Mouse (Mus musculus) bone marrow, adult 2 months (tissue): ENCODE results near the gene Fbp1. TPM values are rescaled to one million over a fixed set of nuclear protein-coding genes. Genes with fewer than 3 reads are reported as not detected.

Experiments
- H3K27ac ChIP-seq: fragments of 200-500 bp; 2 replicates; pipeline ENCODE4 v1.5.1; 2012; ENCODE audit warnings: low read depth, mild to moderate bottlenecking, control low read depth, inconsistent platforms, low read length; ENCODE audit not compliant: control insufficient read depth, poor library complexity, insufficient read depth
- H3K4me1 ChIP-seq: fragments of 200-500 bp; 2 replicates; pipeline ENCODE4 v1.6.1; 2011; ENCODE audit warnings: low read length; ENCODE audit not compliant: control insufficient read depth, insufficient read depth
- H3K4me3 ChIP-seq: fragments of 200-500 bp; replicated peaks from 2 replicates; pipeline ENCODE3; 2011; ENCODE audit warnings: mild to moderate bottlenecking, low read depth, low read length, control low read depth; ENCODE audit not compliant: control insufficient read depth
- CTCF ChIP-seq: fragments of 200-500 bp; IDR thresholded peaks from 2 replicates; pipeline ENCODE4 v1.5.1; 2011; ENCODE audit warnings: low read length, control low read depth; ENCODE audit not compliant: control insufficient read depth, insufficient read depth
- POLR2A ChIP-seq: fragments of 200-500 bp; IDR thresholded peaks from 2 replicates; pipeline ENCODE4 v1.6.1; 2011; ENCODE audit warnings: low read depth, mild to moderate bottlenecking, control low read depth, low read length, borderline replicate concordance; ENCODE audit not compliant: control insufficient read depth
- WGBS: fragments of 180-500 bp; shearing (Covaris S2); methylation state at CpG from one replicate; pipeline ENCODE4 v1.1.7; 2018; 5-methylcytosine and 5-hydroxymethylcytosine counted together
- polyA plus RNA-seq: library from polyadenylated mRNA; stranded (reverse); fragments of >200 nt; gene quantifications from 2 replicates; pipeline ENCODE4 v1.2.4, GENCODE M21; 2011; ENCODE audit warnings: low replicate concordance; ENCODE audit not compliant: missing spikeins, insufficient read depth, insufficient read length

Gene Fbp1
- polyA plus RNA-seq, 1 experiment = 9.4 TPM

DNA sequence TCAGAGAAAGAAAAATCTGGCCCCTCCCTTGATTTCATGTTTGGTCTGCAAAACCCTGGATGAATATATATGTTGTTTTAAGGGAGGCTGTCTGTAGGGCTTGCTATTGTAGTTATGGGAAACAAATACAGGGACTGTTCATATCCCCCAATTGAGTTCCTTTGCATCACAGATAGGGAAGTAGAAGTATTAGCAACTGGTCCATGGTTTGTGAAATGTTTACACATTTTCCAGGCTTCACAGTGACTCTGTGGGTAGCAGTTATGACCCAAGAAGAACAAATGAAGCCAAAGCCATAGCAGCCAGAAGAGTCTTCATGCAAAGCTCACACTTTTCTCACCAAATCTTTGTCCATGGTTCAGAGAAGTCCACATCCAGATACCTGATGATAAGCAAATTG, 13.1 kb upstream of the Fbp1 start:
- Histone ChIP-seq H3K4me1 (no peaks in the 10 kb centered on the region), H3K4me3 (no peak overlapping the region), H3K27ac (no peak overlapping the region)
- TF ChIP-seq CTCF = no peak
- no peak for TF ChIP-seq POLR2A

DNA sequence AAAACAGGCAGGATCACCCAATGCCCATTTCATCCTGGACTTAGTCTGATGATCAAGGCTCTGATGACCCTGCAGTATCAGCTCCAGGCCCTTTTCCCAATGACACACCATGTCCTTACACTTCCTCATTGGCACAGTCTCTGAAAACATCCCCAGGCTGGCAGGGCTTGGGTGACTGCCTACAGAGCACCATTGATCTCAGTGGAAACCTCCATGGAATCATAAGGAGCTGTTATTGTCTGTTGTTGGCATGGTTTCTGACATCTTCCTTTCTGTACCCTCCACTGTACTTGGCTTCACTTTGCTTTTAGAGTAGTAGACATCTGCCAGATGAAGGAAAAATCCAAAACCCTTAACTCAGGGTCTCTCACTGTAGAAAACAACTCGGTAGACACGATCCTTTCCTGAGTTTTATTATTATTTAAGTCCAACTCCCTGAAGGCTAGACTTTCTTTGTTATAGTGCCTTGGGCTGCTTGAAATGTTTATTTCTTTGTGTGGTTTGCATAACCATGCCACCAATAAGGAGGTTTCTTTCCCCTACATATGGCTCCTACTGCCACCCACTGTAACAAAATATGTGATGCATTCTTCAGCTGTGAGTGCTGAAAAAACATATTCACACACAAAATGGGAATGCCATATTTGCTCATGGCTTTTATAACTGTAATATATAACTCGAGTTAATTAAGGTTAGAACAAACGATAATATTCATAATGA, 10.0 kb upstream of the Fbp1 start:
- no peak overlapping the region for H3K4me3 ChIP-seq
- H3K4me1 ChIP-seq = no peaks in the 10 kb centered on the region
- TF ChIP-seq CTCF (no peak), POLR2A (no peak)
- no peak overlapping the region for H3K27ac ChIP-seq
- 79% methylated on average over 4 of the region's 4 CpGs for WGBS

DNA sequence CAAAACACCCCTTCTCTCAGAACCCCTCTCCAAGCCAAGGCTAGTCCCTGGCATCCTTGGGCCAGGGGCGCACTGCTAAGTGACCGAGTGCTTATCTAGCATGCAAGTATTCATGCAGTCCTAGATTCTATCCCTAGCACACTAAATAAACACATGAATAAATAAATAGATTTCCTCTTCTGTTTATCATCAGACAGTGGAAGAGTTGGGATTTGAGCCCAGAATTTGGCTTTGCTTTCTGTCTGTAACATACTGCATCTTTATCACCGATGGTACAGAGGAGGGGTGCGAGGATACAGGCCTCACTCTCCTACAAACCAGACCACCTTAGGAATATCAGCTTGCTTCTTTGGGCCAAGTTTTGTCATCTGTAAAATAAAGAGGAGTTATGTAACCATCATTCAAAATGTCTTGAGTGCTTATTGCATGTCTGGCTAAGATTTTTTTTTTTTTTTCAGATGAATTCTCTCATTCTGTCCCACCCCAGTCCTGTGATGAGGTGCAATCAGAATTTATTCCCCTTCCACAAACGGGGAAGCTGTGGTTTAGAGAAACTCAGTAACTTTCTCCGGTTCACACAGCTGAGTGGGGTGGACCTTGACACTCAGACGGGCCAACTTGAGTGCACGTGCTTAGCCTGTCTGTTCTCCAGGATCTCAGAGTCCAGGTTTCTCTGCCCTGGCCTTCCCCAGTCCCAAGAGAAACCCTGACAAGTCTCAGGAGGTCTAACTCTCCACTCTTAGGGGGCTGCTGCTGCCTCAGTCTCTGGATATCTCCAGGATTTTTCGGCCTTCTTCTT, 5.2 kb upstream of the Fbp1 start:
- H3K27ac ChIP-seq = no peak overlapping the region
- WGBS = 54% methylated on average over 9 of the region's 9 CpGs
- TF ChIP-seq CTCF (no peak), POLR2A (no peak)
- H3K4me1 ChIP-seq = no peaks in the 10 kb centered on the region
- H3K4me3 ChIP-seq = no peak overlapping the region

DNA sequence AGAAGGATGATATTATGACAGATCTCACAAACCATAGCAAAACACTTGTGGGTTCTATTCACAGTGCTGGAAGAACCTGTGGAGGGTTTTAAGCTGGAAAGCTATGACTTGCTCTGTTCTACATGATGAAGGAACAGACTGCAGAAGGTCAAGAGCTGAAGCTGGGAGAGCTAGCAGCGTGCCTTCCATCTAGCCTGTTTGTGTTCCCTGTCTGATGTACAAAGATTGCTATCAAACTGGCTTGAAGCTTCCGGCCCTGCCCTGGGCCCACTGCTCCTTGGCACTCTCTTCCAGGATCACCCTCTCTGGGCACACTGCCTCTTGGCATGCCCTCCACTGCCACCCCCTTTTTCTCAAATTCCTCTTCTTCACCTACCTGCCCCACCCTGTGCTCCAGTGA, 1.2 kb upstream of the Fbp1 start:
- TF ChIP-seq POLR2A (no peak), CTCF (no peak)

DNA sequence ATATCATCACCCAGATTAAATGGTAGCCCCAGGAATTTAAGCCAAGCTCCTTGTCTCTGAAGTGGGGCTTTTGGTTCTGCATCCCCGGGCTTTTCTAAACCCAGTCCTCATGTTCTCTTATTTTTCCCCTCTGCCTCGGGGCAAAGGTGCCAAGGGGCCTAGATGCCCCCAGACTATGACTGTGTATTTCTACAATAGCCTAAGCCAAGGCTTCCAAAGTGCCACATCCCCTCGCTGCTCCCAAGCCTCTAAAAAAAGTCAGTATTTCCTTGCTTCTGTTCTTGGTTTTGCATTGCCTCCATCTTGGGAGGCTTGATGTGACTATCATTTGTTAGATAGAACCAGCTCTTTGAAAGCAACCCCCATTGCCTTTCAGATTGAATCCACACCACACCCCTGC, 3.5 kb downstream of the Fbp1 start:
- Histone ChIP-seq H3K27ac (no peak overlapping the region), H3K4me3 (no peak overlapping the region), H3K4me1 (no peaks in the 10 kb centered on the region; the same call in 1 of the 2 replicates)
- TF ChIP-seq POLR2A (no peak), CTCF (no peak)
- WGBS = 60% methylated on average over 3 of the region's 3 CpGs

More for the DNA sequence above, 1.2 kb upstream of the Fbp1 start:
- Histone ChIP-seq H3K4me1 (no peaks in the 10 kb centered on the region), H3K27ac (no peak overlapping the region), H3K4me3 (no peak overlapping the region)
- 57% methylated on average over 2 of the region's 2 CpGs for WGBS

DNA sequence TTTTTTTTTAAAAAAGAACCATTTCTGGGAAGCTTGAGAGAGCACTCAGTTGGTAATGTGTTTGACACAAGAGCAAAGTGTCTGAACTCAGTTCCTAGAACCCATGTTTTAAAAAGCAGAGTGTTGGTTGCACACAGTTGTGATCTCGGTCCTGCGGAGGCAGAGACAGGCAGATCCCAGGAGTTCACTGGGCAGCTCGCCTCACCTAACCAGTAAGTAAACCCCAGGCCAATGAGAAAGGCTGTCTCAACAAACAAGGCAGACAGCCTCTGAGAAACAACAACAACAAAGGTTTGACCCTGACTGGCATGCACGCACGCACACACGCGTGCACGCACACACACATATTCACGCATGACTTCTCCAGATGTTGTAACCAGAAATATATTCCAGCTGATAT, 4.2 kb downstream of the Fbp1 start:
- H3K4me1 ChIP-seq = no peaks in the 10 kb centered on the region; the same call in 1 of the 2 replicates
- TF ChIP-seq CTCF (no peak), POLR2A (no peak)
- 74% methylated on average over 9 of the region's 9 CpGs for WGBS
- H3K4me3 ChIP-seq = no peak overlapping the region
- H3K27ac ChIP-seq = no peak overlapping the region

DNA sequence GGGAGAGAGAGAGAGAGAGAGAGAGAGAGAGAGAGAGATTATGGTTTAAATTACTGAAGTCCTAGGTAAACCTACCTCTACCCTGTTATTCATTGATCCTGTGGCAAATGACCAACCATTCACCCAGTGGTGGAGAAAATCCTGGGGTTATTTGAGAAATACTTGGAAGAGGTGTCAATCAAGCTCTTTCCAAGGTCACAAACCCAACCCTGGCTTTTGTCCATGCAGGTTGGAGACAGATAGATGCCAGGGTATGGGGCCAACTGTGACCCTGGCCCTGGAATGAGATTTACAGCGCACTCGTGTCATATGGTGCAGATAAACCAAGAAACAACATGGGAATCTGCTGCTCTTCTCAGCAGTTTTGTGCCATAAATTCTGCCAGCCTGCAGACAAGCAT, 4.6 kb downstream of the Fbp1 start:
- Histone ChIP-seq H3K27ac (no peak overlapping the region), H3K4me3 (no peak overlapping the region), H3K4me1 (no peaks in the 10 kb centered on the region; the same call in 1 of the 2 replicates)
- no peak for TF ChIP-seq POLR2A
- TF ChIP-seq CTCF = no peak
- WGBS = 77% methylated on average over 2 of the region's 2 CpGs

DNA sequence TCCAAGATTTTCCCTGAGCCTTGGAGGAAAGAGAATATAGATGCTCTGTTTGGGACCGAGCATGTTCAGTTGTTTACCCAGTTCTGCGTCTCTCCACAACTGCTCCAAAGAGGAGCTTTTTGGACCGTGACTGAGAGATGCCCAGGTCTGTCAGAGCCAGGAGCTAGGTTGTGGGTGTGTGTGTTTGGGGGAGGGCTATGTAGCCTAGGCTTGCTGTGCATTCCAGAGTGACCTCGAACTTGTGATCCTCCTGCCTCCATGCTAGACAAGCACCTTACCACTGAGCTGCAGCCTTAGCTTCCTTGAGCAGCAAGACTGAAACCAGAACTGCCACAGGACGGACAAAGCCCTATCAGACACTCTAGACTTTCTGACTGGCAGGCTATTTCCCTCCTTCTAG, 5.2 kb downstream of the Fbp1 start:
- no peak overlapping the region for H3K27ac ChIP-seq
- H3K4me1 ChIP-seq = no peaks in the 10 kb centered on the region; the same call in 1 of the 2 replicates
- WGBS = 71% methylated on average over 5 of the region's 5 CpGs
- TF ChIP-seq CTCF = no peak
- TF ChIP-seq POLR2A = no peak
- no peak overlapping the region for H3K4me3 ChIP-seq

DNA sequence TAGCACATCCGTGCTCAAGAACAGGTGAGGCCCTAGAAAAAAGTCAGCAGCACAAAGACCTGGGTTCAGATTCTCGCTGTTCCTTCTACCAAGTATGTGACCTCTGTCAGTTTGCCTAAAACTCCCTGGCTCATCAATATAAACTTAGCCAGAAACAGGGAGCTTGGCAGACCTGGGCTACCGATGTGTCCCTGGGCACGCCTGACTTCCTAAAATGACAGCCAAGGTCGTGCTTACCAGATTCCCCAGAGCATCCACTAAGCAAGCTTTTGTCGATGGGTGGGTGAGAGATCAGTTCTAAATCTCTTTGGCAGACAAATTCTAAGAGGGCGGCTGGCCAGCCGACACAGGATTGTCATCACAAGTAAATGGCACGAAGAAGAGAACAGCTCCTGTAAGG, 6.7 kb downstream of the Fbp1 start:
- Histone ChIP-seq H3K4me3 (no peak overlapping the region), H3K4me1 (no peaks in the 10 kb centered on the region; the same call in 1 of the 2 replicates), H3K27ac (peak overlapping the region; percentile 3; the same call in 1 of the 2 replicates)
- WGBS = 74% methylated on average over 9 of the region's 9 CpGs
- no peak for TF ChIP-seq POLR2A
